Mouse (Mus musculus) left cerebral cortex, postnatal 36 days (tissue): ENCODE measurements around the gene Ccl26. TPM values are rescaled to one million over a fixed set of nuclear protein-coding genes. Genes with fewer than 3 reads are reported as not detected.
"Not testable (repeated sequence)": the region's sequence is repeated elsewhere in the genome, so short reads cannot be mapped to it uniquely, and the experiment has no call there.

Experiments used
- DNase-seq, 2 experiments: peaks; one replicate each; pipeline ENCODE4 v3.0.0; 2021 to 2022; ENCODE audit warnings: low spot score in 2 of 2, mixed read lengths in 1 of 2
- intact Hi-C: fragments of 180-260 bp; cut with DNase I; formaldehyde crosslinking; loops from one replicate; pipeline ENCODE4 v1.15.1; 2025
- total RNA-seq, 2 experiments: library from RNA; stranded (reverse); gene quantifications; 2 replicates each; pipeline ENCODE4 v1.2.3; 2021

Ccl26 gene
- not detected for total RNA-seq

DNA sequence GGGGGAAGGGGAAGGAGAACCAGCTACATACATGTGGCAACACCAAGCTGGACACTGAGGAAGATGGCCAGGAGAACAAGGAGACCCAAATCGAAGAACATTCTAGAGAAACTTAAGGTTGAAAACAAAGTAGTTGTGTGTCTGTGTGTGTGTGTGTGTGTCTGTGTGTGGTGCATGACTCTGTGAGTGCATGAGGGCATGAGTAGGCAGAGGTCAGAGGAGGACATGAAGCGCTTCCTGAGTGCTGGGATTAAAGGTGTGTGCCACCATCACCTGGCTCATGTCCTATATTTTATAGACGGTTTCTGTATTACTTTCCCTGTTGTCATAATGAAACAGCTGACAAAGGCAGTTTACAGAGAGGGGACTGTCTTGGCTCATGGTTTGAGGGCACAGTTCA, at the start of gene Ccl26:
Gene Ccl26 (minus strand): TSS at position 101 of the 400 bp plus-strand sequence.
- intact Hi-C loops, result no loop called here
- DNase-seq, result no peak

DNA sequence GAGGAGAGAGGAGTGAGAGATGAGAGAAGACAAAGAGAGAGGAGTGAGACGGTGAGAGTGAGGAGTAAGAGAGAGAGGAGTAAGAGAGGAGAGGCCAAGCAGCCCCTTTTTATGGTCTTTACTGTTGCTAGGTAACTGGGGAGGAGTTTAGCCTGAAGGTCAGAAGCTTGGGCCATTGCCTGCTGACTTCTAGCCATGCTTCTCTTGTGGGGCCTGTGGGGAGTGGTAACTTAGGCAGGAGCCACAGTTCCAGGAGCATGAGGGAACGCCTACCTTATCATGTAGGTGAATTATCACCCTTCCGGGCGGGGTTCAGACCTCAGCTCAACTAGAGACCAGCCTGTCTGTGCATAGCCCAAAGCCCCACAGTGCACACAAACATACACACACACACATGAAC, 46.4 kb upstream of the Ccl26 start:
- DNase-seq, result no peak
- intact Hi-C loops, result loop anchor here (5.0 to 10.0 kb wide), 2 partner anchors 57 to 215 kb away; partner anchors contain the start of gene Pom121

DNA sequence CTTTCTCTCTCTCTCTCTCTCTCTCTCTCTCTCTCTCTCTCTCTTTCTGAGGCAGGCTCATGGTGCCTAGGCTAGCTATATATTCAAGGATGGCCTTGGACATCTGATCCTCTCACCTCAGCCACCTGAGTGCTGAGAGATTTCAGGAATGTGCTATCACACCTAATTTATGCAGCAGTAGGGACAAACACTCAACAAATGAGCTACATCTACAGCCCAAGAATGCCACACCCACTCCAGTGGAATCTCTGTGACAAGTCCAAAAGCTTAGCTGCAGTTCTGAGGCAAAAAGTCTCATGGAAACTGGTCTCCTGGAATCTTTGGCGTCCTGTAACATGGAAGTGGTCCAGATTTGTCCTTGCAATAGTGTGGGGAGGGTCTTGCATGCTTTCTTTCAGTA, 44.2 kb upstream of the Ccl26 start:
- intact Hi-C loops, result no loop called here
- no peak for DNase-seq

DNA sequence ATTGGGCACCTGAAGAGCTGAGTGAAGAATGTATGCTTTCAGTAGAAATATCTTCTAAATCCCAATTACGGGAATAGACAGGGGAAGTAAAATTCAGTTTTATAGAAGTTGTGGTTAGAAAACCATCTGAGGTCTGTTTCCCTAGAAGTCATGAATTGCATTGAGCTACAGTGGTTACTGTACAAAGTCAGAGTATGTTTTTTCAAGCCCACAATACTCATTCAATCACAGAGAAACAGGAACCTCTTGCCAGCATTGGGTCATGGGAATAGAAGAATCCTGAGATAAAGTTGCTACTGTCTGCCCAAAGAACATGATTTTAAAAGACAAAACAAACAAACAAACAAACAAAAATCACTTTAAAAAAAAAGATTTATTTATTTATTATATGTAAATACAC, 43.3 kb upstream of the Ccl26 start:
- intact Hi-C loops, DNase-seq: not testable (repeated sequence)

DNA sequence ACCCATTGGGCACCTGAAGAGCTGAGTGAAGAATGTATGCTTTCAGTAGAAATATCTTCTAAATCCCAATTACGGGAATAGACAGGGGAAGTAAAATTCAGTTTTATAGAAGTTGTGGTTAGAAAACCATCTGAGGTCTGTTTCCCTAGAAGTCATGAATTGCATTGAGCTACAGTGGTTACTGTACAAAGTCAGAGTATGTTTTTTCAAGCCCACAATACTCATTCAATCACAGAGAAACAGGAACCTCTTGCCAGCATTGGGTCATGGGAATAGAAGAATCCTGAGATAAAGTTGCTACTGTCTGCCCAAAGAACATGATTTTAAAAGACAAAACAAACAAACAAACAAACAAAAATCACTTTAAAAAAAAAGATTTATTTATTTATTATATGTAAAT, 41.3 kb upstream of the Ccl26 start:
- DNase-seq, intact Hi-C loops: not testable (repeated sequence)

DNA sequence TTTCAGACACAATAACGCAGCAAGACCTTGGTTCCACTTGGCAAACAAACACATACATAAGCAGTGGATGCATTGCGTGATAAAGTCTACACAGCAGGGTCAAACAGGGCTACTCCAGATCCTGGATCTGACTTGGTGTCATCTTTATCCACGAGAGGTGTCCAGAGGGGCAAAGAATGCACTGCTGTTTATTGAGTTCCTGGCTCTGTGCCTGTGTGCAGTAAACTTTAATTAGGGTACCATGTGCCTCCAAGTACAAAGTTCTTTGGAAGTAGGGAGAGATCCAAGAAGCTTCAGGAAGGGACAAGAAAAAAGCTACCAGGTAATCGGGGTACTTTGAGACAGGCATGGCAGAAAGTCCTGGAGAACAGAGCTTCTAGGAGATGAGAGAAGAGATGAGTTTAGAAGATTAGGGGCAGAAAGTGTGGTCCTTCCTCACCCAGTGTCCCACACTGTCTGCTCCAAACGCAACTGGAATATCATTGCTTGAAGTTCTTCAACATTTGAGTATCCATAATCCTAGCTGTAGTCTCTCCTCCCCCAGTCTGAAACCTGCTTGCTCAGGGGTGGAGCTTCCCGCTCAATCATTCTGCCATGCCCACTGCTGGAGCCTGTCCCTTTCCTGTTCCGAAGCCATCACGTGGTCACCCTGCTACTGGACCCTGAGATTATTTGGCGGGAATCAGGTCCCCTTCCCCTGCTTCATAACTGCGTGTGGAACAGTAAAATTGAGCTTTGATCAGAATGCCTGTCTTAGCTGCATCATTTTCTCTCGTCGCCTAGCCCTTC, 26.8 kb upstream of the Ccl26 start:
- no peak for DNase-seq
- intact Hi-C loops, result no loop called here

DNA sequence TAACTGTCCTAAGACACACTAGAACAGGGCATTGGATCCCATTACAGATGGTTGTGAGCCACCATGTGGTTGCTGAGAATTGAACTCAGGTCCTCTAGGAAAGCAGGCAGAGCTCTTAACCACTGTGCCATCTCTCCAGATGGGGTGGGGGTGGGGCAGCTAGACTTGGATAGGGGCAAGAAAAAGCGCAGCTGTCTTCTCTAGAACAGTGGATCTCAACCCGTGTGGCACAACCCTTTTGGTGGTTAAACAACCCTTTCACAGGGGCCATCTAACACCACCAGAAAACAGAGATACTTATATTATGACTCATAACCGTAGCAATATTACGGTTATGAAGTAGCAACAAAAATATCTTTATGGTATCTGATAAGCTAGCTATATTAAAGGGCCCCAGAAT, 24.4 kb upstream of the Ccl26 start:
- intact Hi-C loops, result no loop called here

DNA sequence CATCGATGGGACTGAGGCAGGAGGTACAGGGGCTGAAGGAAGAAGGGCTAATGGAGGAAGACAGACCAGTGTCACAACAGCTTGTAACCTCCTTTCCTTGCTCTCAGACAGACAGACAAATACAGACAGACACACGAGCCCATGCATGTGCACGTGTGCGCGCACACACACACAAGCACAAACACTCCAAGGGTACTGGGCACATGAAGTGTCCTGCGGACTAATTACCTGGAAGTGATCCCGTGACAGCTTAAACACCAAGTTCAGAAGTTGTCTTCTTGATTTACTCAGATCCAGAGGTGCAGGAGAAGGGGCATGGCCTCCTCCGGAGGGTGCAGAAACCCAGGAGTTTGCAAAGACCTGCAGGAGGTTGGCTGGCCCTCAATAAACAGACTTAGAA, 22.3 kb upstream of the Ccl26 start:
- DNase-seq, result no peak
- intact Hi-C loops, result no loop called here

More for the DNA sequence above, 24.4 kb upstream of the Ccl26 start:
- no peak for DNase-seq

DNA sequence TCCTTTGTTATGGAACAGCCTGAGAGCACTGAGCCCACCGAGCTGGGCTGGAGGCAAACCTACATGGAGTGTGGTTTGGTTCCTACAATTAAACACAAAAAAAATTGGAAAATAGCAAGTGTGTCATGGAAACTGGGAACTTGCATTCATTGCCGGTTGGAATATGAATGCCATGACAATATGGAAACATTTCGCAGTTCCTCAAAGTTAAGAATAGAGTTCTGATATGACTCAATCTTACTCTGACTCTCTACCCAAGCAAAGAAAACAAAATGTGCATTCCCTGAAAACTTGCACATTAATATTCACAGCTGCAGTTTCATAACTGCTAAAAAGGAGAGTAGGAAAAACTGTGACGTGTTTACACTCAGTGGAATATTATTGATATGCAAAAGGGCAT, 19.0 kb upstream of the Ccl26 start:
- intact Hi-C loops, result no loop called here
- no peak for DNase-seq

DNA sequence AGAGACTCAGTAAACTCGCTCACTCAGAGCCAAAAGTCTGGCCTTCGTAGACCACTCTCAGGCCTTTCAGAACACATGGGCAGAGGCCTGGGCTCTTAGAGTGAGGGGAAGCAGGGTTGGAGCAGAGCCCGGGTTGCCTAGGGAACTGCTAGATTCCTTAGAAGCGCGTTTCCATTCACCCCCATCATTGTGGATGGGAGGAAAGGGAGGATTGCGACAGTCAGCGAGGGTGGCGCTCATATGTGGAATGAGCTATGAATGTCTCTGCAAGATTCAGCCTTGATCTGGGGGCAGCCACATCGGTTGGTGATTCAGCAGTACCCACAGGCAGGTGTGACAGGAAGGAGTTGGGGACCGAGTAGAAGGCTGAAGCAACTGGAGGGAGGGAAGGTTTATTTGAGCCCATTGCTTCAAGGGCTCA, 16.0 kb upstream of the Ccl26 start:
- intact Hi-C loops, result no loop called here
- peak; percentile 34 to 57 for DNase-seq

DNA sequence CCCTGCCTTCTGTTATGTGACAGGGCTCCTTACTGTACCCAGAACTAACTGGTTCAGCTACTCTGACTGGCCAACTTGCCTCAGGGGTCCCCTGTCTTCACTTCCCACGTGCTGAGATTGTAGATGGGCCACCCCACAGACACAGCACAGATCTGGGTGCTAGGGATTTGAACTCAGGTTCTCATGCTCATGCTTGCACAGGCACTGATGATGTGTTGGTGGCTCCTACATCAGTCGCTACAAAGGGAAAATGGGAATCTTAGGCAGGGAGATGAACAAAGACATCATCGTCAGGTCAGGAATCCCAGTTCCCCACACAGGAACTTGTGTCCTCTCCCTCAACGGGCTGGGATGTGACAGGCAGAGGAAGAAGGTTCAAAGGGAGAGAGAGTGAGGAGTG, 12.7 kb upstream of the Ccl26 start:
- intact Hi-C loops, result no loop called here
- no peak for DNase-seq

DNA sequence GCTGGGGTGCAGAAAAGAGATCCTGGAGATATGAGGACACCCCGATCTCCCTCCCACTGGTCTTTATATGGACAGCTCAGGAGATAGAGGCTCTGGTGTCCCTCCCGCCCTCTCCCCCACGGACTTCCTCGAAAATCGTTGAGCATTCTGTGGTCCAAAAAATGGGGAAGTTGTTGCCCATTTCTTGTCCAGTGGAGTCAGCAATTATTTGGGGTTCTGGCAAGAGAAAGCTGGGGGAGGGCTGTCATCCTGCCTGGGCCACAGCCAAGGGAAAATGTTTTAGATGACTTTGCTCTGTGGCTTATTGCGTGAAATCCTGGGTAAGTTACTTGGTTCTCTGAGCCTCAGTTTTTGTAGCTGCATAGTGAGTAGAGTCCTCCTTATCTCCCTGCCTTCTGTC, 9.6 kb upstream of the Ccl26 start, which contains the start of gene Ccl24:
Gene Ccl24 (minus strand): TSS at position 44 of the 400 bp plus-strand sequence.
- intact Hi-C loops, result no loop called here
- no peak for DNase-seq

DNA sequence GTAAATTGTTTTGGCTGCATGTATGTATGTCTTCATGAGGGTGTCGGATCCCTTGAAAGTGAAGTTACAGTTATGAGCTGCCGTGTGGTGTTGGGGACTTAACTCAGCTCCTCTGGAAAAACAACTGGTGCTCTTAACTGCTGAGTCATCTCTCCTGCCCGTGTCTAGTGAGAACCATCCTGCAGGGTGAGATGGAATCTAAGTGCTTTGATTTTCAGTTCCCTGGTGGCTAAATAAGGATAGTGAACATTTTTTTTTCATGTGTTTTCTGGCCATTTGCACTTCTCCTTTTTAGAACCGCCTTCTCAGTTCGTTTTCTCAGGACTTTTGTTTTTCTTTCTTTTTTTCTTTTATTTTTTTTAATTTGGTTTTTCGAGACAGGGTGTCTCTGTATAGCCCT, 5.3 kb upstream of the Ccl26 start:
- DNase-seq, result no peak
- intact Hi-C loops, result no loop called here

DNA sequence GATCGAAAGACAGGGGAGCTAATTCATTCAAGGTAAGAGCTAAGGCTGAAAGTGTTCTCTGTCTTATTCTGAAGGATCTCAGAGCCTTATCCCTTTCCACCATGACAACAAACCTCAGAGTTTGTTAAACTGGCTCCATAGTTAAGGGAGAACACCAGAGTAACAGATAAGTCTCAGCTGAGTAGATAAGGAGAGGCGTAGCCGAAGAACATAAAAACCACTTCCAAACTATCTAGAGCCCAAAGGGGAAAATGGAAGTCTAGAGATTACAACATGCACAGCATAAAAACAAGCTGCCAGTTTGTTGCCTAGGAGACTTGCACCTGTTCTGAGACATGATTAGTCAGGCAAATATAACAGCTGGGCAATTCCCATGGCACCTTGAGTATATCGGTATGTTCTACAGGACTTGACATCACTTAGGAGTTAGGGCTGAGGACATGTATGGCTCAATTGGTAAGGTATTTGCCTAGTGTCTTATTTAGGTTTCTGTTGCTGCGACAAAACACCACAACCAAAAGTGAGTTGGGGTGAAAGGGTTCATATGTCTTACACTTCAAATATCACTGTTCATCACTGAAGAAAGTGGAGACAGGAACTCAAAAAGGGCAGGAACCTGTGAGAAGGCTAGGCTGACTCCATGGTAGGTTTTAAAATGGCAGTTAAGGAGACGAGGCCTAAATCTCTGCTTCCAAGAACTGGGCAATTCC, 4.3 kb upstream of the Ccl26 start:
- DNase-seq, result no peak
- intact Hi-C loops, result no loop called here

DNA sequence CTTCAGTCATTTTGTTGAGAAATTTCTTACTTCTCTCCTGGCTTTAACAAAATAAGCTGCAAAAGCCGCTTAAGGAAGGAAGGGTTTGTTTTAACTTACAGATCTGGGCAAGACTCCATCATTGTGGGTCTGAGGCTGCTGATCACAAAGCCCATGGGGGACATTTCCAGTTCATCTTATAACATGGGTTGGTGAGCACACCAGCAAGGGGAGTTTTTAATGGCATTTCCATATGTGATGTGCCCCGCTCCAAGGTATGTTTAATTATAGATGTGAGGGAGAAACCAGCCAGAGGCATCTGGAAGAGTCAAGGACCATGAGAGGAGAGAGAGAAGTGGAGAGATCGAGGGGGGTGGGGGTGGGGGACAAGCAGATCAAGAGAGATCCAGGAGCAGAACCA, 5.7 kb downstream of the Ccl26 start:
- DNase-seq, result no peak
- intact Hi-C loops, result no loop called here

DNA sequence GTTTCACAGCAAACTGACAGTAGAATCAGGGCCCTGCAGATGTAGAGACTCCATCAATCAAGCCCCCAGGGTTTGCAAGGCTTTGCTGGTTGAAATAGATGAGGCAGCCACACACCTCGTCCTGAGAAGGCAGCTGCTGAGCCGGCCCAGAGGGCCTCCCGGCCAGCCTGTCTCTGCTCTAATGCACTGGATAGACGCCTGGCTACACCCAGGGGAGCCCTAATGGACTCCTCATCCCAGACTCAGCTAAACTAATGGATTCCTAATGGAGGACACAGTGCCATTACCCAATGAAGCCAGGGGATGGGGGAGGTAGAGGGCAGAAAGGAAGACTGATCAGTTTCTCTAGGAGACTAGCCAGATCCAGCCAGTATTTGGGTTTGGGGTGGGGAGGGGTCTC, 6.3 kb downstream of the Ccl26 start:
- intact Hi-C loops, result no loop called here
- no peak for DNase-seq

DNA sequence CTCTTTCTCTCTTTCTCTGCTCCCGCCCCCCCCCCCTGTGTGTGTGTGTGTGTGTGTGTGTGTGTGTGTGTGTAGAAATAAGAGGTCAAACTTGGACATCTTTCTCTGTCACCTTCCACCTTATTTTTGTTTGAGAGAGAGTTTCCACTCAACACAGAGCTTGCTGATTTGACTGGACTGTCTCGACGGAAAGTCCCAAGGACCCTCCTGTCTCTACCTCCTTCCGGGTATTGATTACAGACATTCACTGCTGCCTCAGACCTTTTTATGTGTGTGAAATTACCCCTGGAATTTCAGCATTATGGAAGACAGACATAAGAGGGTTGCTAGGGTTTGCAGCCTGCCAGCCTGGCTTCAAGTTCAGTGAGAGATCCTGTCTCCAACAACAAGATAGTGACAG, 7.1 kb downstream of the Ccl26 start:
- no peak for DNase-seq
- intact Hi-C loops, result no loop called here

DNA sequence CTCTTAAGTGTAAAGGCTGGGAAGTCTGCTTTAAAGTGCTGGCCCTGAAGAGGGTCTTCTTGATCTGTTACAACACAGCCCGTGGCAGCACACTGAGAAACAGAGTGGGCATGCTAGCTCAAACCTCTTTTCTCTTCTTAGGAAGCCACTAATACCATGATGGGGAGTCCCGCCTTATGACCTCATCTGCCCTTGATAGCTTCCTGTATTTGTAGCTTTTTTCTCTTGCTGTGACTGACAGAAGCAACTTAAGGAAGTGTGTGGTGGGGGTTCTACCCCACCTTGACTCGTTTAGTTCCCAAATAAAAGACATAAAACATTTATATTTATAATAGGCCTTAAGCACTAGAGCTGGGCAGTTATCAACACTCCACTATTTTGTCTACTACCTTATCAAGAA, 11.8 kb downstream of the Ccl26 start:
- intact Hi-C loops, result loop anchor here (5.0 kb wide), 1 partner anchor 61 kb away; no protein-coding TSS in a partner anchor
- no peak for DNase-seq

DNA sequence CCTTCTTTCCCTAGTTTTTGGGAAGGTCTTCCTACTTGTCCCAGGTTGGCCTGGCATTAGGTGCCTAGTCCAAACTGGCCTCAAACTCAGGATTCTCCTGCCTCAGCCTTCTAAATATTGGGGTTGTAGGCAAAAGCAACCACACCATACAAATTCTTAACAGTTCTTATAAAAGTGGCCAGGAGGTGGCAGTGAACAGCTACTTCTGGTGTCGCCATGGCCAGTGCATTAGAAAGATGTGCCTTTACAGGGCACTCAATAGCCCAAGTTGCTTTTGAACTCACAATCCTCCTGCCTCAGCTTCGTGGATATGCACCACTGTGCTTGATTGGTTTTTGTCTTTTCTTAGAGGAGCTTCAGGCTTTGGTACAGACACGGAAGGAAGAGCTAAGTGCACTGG, 12.5 kb downstream of the Ccl26 start:
- DNase-seq, result no peak
- intact Hi-C loops, result loop anchor here (5.0 kb wide), 1 partner anchor 61 kb away; no protein-coding TSS in a partner anchor

DNA sequence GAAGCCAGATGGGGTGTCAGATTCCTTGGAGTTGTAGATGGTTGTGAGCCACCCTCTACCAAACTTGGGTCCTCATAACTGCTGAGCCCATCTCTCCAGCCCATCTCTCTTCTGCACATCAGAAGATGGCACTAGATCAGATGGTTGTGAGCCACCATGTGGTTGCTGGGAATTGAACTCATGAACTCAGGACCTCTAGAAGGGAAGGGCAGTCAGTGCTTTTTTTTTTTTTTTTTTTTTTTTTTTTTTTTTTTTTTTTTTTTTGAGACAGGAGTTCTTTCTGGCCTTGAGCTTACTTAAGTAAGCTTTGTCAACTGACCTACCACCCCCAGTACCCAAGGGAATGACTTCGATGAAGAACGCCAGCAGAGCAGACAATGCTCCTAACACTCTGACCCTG, 15.4 kb downstream of the Ccl26 start:
- DNase-seq, result no peak
- intact Hi-C loops, result loop anchor here (2.0 to 5.0 kb wide), 2 partner anchors 146 to 215 kb away; no protein-coding TSS in a partner anchor
